Mouse (Mus musculus) E14TG2a.4 (cell line): ENCODE results near the gene Tshr.

Source experiments
- CTCF ChIP-seq: conservative IDR thresholded peaks from 2 replicates; pipeline ENCODE4 v1.5.1; 2014; ENCODE audit warnings: low read length
- NANOG ChIP-seq: IDR thresholded peaks from 2 replicates; pipeline ENCODE4 v1.6.1; 2014; ENCODE audit warnings: borderline replicate concordance, low read length, mixed read lengths
- POU5F1 ChIP-seq: IDR thresholded peaks from 2 replicates; pipeline ENCODE4 v1.6.1; 2014; ENCODE audit warnings: low read length, borderline replicate concordance

DNA sequence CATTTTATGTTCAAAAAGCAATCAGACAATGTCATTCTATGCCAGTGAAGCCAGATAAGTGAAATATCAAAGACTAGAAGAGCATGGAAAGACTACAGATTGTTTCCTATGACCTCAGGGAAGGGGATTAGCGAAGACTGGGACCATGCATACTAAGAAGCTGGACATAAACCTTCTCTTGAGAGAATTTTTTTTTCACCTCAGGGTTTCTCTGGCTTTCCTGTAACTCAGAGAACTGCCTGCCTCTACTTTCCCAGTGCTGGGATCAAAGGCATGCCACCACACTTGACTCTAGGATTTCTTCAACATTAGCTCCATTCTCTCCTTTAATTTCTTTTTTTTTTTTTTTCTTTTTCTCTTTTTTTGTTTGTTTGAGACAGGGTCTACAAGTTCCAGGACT is 206.8 kb downstream of the Tshr start:
- no peak for TF ChIP-seq CTCF
- no peak for TF ChIP-seq NANOG
- TF ChIP-seq POU5F1: no peak
